Comparison of ENCODE assay signal across 8 mouse cellular contexts in the genomic region with DNA sequence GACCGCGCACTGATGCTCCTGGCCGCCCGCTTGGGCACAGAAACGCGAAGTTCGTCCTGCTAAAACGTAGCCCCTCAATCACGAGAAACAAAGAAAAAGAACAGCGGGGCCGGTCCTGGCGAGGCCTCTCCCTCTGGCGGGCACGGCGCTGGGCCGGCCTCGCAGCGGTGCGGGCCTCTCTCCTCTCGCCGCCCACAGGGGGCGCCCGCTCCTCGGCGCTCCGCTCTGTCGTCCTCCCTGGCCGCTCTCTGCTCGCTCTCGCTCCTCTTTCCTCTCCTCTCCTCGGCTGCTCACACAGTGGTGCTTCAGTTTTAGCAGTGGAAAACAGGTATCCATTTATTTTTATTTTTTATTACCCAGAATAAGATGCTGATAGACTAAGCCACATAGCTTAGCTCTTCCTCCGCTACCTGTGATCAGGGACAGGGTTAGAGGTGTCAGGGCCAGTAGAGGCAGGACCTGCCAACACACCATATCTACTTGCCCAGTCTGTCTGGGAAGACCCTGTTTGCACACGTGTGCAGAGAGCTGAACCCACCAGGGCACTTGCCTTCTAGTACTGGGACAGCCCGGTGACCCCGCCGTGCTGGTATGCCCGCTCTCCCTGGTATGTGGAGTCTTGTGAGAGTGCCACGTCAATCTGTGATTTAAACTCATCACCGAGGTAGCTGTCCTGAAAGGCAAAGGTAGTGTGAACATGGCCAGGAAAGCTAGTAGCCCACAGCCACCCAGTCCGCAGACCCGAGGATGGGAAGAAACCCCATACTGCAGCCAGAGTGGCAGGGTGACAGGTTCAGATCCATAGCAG. TPM values are rescaled to one million over a fixed set of nuclear protein-coding genes. Genes with fewer than 3 reads are reported as not detected.
DNase-seq lines count a peak whose midpoint lies in the region; ATAC-seq lines count a peak whose summit lies in the region.

No protein-coding gene starts in this region.

- peaks cover 32% of the 10 kb centered on the region for H3K4me1 ChIP-seq in heart, embryonic 10.5 days
- peaks cover 34% of the 10 kb centered on the region for H3K4me1 ChIP-seq in liver, embryonic 11.5 days (replicated peaks; ENCODE audit: control insufficient read depth, insufficient read depth, low read length)

- peaks cover 26% of the 10 kb centered on the region; the same call in 1 of the 2 replicates for H3K27me3 ChIP-seq in heart, embryonic 10.5 days (ENCODE audit: insufficient read depth, poor library complexity, severe bottlenecking)
- H3K27me3 ChIP-seq in liver, embryonic 11.5 days (replicated peaks; ENCODE audit: control insufficient read depth, insufficient read depth, low read length): no peaks in the 10 kb centered on the region; the same call in 1 of the 2 replicates

- no peak overlapping the region for H3K4me2 ChIP-seq in liver, embryonic 11.5 days

- peaks cover 67% of the 10 kb centered on the region for H3K36me3 ChIP-seq in heart, embryonic 10.5 days
- H3K36me3 ChIP-seq in liver, embryonic 11.5 days (ENCODE audit: control insufficient read depth, insufficient read depth, low read length): peaks cover 59% of the 10 kb centered on the region

- H3K27ac ChIP-seq in heart, embryonic 10.5 days: 0 out of 2 replicates have a peak overlapping the region, but pooled peaks have one; percentile 47
- H3K27ac ChIP-seq in liver, embryonic 11.5 days (ENCODE audit: low read depth, low read length): no peak overlapping the region

- no peaks in the 10 kb centered on the region for H3K9me3 ChIP-seq in heart, embryonic 10.5 days
- no peaks in the 10 kb centered on the region; the same call in 1 of the 2 replicates for H3K9me3 ChIP-seq in liver, embryonic 11.5 days (ENCODE audit: control insufficient read depth, low read length)

- ATAC-seq in liver, embryonic 11.5 days (replicated peaks; ENCODE audit: low FRiP score): peak; percentile 57

- H3K9ac ChIP-seq in liver, embryonic 11.5 days (ENCODE audit: low read depth, low read length): no peak overlapping the region

- no peak overlapping the region for H3K4me3 ChIP-seq in heart, embryonic 10.5 days
- no peak overlapping the region for H3K4me3 ChIP-seq in liver, embryonic 11.5 days (ENCODE audit: low read depth, low read length)

- 29% methylated on average over 41 of the region's 41 CpGs for WGBS in heart, embryonic 10.5 days
- WGBS in liver, embryonic 11.5 days: 45% methylated on average over 41 of the region's 41 CpGs

- peak; percentile 59 for DNase-seq in kidney, adult 18-20 months
- DNase-seq in kidney, adult 11 months: no peak
- DNase-seq in embryo, embryonic 9.5 days (ENCODE audit: extremely low spot score): peak; percentile 80
- DNase-seq in heart, embryonic 10.5 days (ENCODE audit: low spot score): peak; percentile 86
- DNase-seq in kidney, postnatal 10 days: peak; percentile 83
- peak; percentile 72 for DNase-seq in liver, embryonic 11.5 days (ENCODE audit: low spot score)
- DNase-seq in neural tube, embryonic 10.5 days (ENCODE audit: extremely low spot score, low spot score): peak; percentile 79
- DNase-seq in T-cell, adult 2 months (ENCODE audit: low spot score): no peak

RNA-seq across cellular contexts. Expression of a gene that starts 2.7 kb away (rescaled TPM):
- polyA plus RNA-seq in heart, embryonic 10.5 days (2016; fragmentation: Nextera tagmentation; extraction: Ambion mirVana): 1.9 and 4.2 TPM in 2 replicates
- polyA plus RNA-seq in liver, embryonic 11.5 days (2014; fragmentation: Nextera tagmentation; extraction: Ambion mirVana): 1.6 and 2.6 TPM in 2 replicates

RNA-seq across cellular contexts. Expression of a gene that starts 16.7 kb away (rescaled TPM):
- 1.4 TPM in 2 replicates for polyA plus RNA-seq in heart, embryonic 10.5 days (2016; fragmentation: Nextera tagmentation; extraction: Ambion mirVana)
- 1.1 and 1.2 TPM in 2 replicates for polyA plus RNA-seq in liver, embryonic 11.5 days (2014; fragmentation: Nextera tagmentation; extraction: Ambion mirVana)

RNA-seq across cellular contexts. Expression of a gene that starts 20.8 kb away (rescaled TPM):
- polyA plus RNA-seq in heart, embryonic 10.5 days (2016; fragmentation: Nextera tagmentation; extraction: Ambion mirVana): 14.5 and 19.8 TPM in 2 replicates
- 21.1 and 23.7 TPM in 2 replicates for polyA plus RNA-seq in liver, embryonic 11.5 days (2014; fragmentation: Nextera tagmentation; extraction: Ambion mirVana)

RNA-seq across cellular contexts. Expression of a gene that starts 30.0 kb away (rescaled TPM):
- polyA plus RNA-seq in heart, embryonic 10.5 days (2016; fragmentation: Nextera tagmentation; extraction: Ambion mirVana): 379 and 398 TPM in 2 replicates
- 281 and 298 TPM in 2 replicates for polyA plus RNA-seq in liver, embryonic 11.5 days (2014; fragmentation: Nextera tagmentation; extraction: Ambion mirVana)

RNA-seq across cellular contexts. Expression of a gene that starts 30.0 kb away (rescaled TPM):
- polyA plus RNA-seq in heart, embryonic 10.5 days (2016; fragmentation: Nextera tagmentation; extraction: Ambion mirVana): 40.5 and 47.5 TPM in 2 replicates
- 56.5 and 59.1 TPM in 2 replicates for polyA plus RNA-seq in liver, embryonic 11.5 days (2014; fragmentation: Nextera tagmentation; extraction: Ambion mirVana)

Comparison
In these comparisons a context has a peak if more than half of its experiments do, and no peak if none do; other contexts are left out.
1. DNase-seq: peak in kidney, adult 18-20 months (single experiment), embryo, embryonic 9.5 days (single experiment), heart, embryonic 10.5 days (single experiment), kidney, postnatal 10 days (single experiment), liver, embryonic 11.5 days (single experiment) and neural tube, embryonic 10.5 days (single experiment); none in kidney, adult 11 months (single experiment) and T-cell, adult 2 months (single experiment).